Mouse (Mus musculus): Measurements from ENCODE around the gene Fam219b. TPM values are rescaled to one million over a fixed set of nuclear protein-coding genes. Genes with fewer than 3 reads are reported as not detected.

The Fam219b gene
- polyA plus RNA-seq, 1 experiment = 10.9 TPM

DNA sequence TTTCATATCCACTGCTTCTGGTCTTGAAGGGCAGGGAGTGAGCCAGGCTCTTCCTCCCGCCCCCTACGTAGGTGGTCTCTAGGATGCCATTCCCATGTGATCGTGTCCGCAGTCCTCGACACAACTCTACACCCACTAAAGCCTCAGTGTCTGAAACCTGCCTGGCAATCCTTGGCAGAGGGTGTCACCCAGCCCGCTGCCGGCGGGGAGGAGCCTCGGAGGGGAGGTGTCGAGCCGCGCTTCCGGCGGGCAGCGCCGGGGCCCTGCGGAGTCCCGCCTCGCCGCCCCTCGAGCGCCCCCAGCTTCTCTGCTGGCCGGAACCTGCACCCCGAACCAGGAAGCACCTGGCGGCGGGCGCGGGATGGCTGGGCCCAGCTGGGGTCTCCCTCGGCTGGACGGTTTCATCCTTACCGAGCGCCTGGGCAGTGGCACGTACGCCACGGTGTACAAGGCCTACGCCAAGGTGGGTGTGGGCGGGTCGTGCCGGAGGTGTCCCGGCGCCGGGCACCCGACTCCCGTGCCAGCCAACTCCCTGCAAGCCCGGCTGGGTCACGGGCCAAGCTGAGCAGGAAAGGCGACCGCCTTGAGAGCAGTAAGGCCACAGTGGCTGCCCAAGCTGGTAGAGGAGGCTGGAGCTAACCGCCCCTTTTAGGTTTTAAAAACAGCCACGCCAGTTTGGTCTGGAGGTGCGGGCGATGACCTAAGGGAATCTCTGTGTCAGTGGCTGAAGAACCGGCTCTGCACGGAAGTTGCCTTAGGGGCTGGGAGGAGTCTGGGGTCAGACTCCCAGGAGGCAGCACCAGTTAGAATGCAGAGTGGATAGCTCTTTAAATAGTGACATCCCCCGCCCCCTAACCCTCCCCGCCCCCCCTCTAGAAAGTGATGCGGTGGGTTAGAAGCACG, 52.1 kb downstream of the Fam219b start, which contains the start of gene Ulk3:
Gene Ulk3, plus strand, starts transcription at position 229 of the 903 bp plus-strand sequence.
- Histone ChIP-seq H3K27me3 (ENCODE audit: control insufficient read depth, insufficient read depth, low read length) (no peaks in the 10 kb centered on the region), H3K4me1 (ENCODE audit: control insufficient read depth, insufficient read depth, low read length) (peaks cover 6% of the 10 kb centered on the region; the same call in 1 of the 2 replicates), H3K27ac (ENCODE audit: insufficient read depth, low read length) (peak within 1 kb of the TSS; percentile 49), H3K4me3 (replicated peaks; ENCODE audit: insufficient read depth, low read depth, low read length) (peak within 1 kb of the TSS; percentile 86)
- WGBS = under 1% methylated on average over 58 of the region's 58 CpGs
- TF ChIP-seq POLR2A (IDR thresholded peaks at IDR 0.05; ENCODE audit: borderline replicate concordance, insufficient read depth, low read length) (peak; percentile 37; the same call in 1 of the 2 replicates), CTCF (IDR thresholded peaks at IDR 0.05; ENCODE audit: borderline replicate concordance, insufficient read depth, low read depth, low read length) (0 out of 2 replicates have a peak, but pooled peaks have one; percentile 8)
- DNase-seq = peak; percentile 79 to 84

DNA sequence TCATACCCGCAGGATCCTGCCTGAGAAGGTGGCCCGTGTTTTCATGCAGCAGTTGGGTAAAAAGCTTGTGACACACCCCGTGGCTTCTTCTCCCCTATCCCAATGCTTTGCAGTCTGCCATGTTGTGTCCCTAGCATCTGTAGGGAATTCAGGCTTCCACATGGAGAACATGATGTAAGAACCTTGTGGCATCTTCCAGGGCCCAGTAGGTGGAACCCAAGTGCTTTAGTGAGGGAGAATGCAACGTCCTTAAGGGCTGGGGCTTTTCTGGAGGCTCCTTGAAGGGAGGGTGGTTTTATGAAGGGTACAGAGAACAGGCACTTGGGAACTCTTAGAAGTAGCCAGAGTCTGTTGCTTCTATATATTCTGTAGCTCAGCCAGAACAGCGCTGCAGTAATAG, 53.4 kb downstream of the Fam219b start:
- TF ChIP-seq POLR2A (IDR thresholded peaks at IDR 0.05; ENCODE audit: borderline replicate concordance, insufficient read depth, low read length) (no peak), CTCF (IDR thresholded peaks at IDR 0.05; ENCODE audit: borderline replicate concordance, insufficient read depth, low read depth, low read length) (peak; percentile 39; the same call in 1 of the 2 replicates)
- no peak for DNase-seq
- no peak overlapping the region for H3K27ac ChIP-seq (ENCODE audit: insufficient read depth, low read length)
- 51% methylated on average over 5 of the region's 5 CpGs for WGBS
- H3K4me3 ChIP-seq (replicated peaks; ENCODE audit: insufficient read depth, low read depth, low read length) = peak overlapping the region; percentile 1
- no peaks in the 10 kb centered on the region for H3K27me3 ChIP-seq (ENCODE audit: control insufficient read depth, insufficient read depth, low read length)
- peaks cover 6% of the 10 kb centered on the region; the same call in 1 of the 2 replicates for H3K4me1 ChIP-seq (ENCODE audit: control insufficient read depth, insufficient read depth, low read length)

Other genes starting within 250 kb of the Fam219b start
- gene Ppcdc, start 97.4 kb upstream of the Fam219b start, polyA plus RNA-seq (2012; rRNA removed) = 20.2 and 21.2 TPM in 2 replicates
- 353 and 360 TPM in 2 replicates for gene Scamp5, start 69.5 kb upstream of the Fam219b start, polyA plus RNA-seq (2012; rRNA removed)
- gene Rpp25, start 33.5 kb upstream of the Fam219b start, polyA plus RNA-seq (2012; rRNA removed) = 8.0 and 11.1 TPM in 2 replicates
- 554 and 607 TPM in 2 replicates for gene Cox5a, start 16.3 kb upstream of the Fam219b start, polyA plus RNA-seq (2012; rRNA removed)
- gene Mpi, start 15.2 kb downstream of the Fam219b start, polyA plus RNA-seq (2012; rRNA removed) = 86.5 and 95.1 TPM in 2 replicates
- gene Scamp2, start 23.4 kb downstream of the Fam219b start, polyA plus RNA-seq (2012; rRNA removed) = 35.5 and 38.8 TPM in 2 replicates
- 39.5 and 40.3 TPM in 2 replicates for gene Ulk3, start 51.9 kb downstream of the Fam219b start, polyA plus RNA-seq (2012; rRNA removed)
- gene Cplx3, start 68.8 kb downstream of the Fam219b start, polyA plus RNA-seq (2012; rRNA removed) = 1.4 and 1.5 TPM in 2 replicates
- 0.06 TPM in 1 of 2 replicates, not detected in the other for gene Lman1l, start 83.2 kb downstream of the Fam219b start, polyA plus RNA-seq (2012; rRNA removed)
- gene Csk, start 116.1 kb downstream of the Fam219b start, polyA plus RNA-seq (2012; rRNA removed) = 45.5 and 57.2 TPM in 2 replicates
- gene Cyp1a2, start 146.2 kb downstream of the Fam219b start, polyA plus RNA-seq (2012; rRNA removed) = not detected in 2 replicates
- gene Cyp1a1, start 150.4 kb downstream of the Fam219b start, polyA plus RNA-seq (2012; rRNA removed) = 0.10 and 0.11 TPM in 2 replicates
- 16.1 TPM in 2 replicates for gene Edc3, start 171.0 kb downstream of the Fam219b start, polyA plus RNA-seq (2012; rRNA removed)
- 144 TPM in 2 replicates for gene Clk3, start 228.3 kb downstream of the Fam219b start, polyA plus RNA-seq (2012; rRNA removed)

All from cerebellum, adult 2 months (tissue).